Mouse (Mus musculus): ENCODE measurements around the gene Eif3d. TPM values are rescaled to one million over a fixed set of nuclear protein-coding genes. Genes with fewer than 3 reads are reported as not detected.

Gene Eif3d
- total and polyA plus RNA-seq, 3 experiments, result 302 to 493 (median 344) TPM

DNA sequence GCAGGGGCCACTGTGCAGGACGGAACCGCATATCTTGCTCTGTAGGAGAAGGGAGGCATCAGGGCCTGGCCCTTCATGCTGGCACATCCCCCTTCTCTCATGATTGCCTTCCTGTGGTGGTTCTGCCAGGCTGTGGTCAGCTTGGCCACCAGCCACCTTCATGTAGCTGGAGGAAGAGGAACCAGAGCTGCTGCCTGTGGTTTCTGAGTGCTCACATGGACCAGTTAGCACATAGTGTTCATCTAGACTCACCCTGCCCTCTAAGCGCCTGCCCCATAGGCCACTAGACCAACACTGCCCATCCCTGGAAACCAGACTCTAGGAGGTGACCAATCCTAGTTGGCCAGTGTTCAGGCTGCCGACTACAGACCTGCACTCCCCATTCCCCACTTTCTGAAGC, 24.9 kb downstream of the Eif3d start:
- H3K9me3 ChIP-seq (replicated peaks; ENCODE audit: low read length), result no peaks in the 10 kb centered on the region
- no peaks in the 10 kb centered on the region for H3K27me3 ChIP-seq (replicated peaks)
- in situ Hi-C loops (cut with MboI; ENCODE audit: low pct_ligation_motif_present, low pct_unique_long_range_greater_than_20kb, low sequenced_read_pairs), result no loop called here
- peaks cover 2 to 7% of the 10 kb centered on the region in 2 experiments; a peak in 3 of 4 replicates for H3K4me1 ChIP-seq (ENCODE audit: control insufficient read depth in 1 of 2, insufficient read depth in 2 of 2)
- H3K4me2 ChIP-seq (ENCODE audit: insufficient read depth, low read depth, poor library complexity, severe bottlenecking), result no peak overlapping the region
- H3K79me2 ChIP-seq (replicated peaks; ENCODE audit: control insufficient read depth, extremely low read depth, insufficient read depth, poor library complexity, severe bottlenecking), result no peaks in the 10 kb centered on the region
- TF ChIP-seq RCOR1 (conservative IDR thresholded peaks at IDR 0.05; ENCODE audit: low read depth, low read length) (no peak), MAX (IDR thresholded peaks at IDR 0.05; ENCODE audit: low read length) (no peak), KAT2A (IDR thresholded peaks at IDR 0.05; ENCODE audit: insufficient replicate concordance, low read length) (no peak), CHD1 (IDR thresholded peaks at IDR 0.05; ENCODE audit: low read depth, low read length) (no peak), MYC (IDR thresholded peaks at IDR 0.05; ENCODE audit: low read depth, low read length) (no peak), PAX5 (IDR thresholded peaks at IDR 0.05; ENCODE audit: low read length) (no peak), ZC3H11A (IDR thresholded peaks at IDR 0.05; ENCODE audit: low read depth, low read length) (no peak), CHD2 (IDR thresholded peaks at IDR 0.05; ENCODE audit: low read length) (no peak), CTCF (conservative IDR thresholded peaks at IDR 0.05 in 1 of 2, IDR thresholded peaks at IDR 0.05 in 1 of 2; ENCODE audit: low read depth in 2 of 2, low read length in 2 of 2) (no peak), E2F4 (IDR thresholded peaks at IDR 0.05; ENCODE audit: insufficient replicate concordance, low read depth, low read length) (no peak)
- H3K4me3 ChIP-seq (replicated peaks in 1 of 3; ENCODE audit: low read depth in 2 of 3, low read length in 2 of 3, poor library complexity in 1 of 3), result no peak overlapping the region
- no peak for DNase-seq (ENCODE audit: extremely low read depth)
- dilution Hi-C loops (cut with MboI; ENCODE audit: extremely low pct_ligation_motif_present, extremely low pct_unique_long_range_greater_than_20kb, low sequenced_read_pairs), result no loop called here
- no peak overlapping the region for H3K27ac ChIP-seq (ENCODE audit: insufficient read depth, low read depth)
- H3K9ac ChIP-seq (ENCODE audit: insufficient read depth, low read depth), result no peak overlapping the region
- no peaks in the 10 kb centered on the region for H3K36me3 ChIP-seq (replicated peaks in 1 of 2; ENCODE audit: control insufficient read depth in 1 of 2, insufficient read depth in 1 of 2, low read length in 1 of 2)

DNA sequence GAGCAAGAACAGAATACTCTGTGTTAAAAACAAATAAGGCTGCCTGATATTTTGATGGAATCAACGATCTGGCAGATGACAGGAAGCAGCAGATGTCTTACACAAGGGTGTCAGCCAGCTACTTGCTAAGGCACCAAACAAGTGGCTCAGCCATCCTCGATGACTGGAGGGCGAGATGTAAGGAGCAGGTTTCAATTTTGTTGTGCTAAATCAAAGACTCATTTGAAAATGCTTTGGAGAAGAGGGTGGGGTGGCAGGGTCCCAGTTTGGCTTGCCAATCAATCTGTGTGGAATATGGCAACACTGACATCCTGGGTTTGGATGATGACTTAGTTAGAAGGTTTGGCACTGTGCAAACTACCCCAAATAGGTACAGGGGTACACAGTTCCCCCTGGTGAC, 29.1 kb downstream of the Eif3d start:
- H3K4me3 ChIP-seq (replicated peaks in 1 of 3; ENCODE audit: low read depth in 2 of 3, low read length in 2 of 3, poor library complexity in 1 of 3), result no peak overlapping the region
- no peaks in the 10 kb centered on the region for H3K27me3 ChIP-seq (replicated peaks)
- DNase-seq (ENCODE audit: extremely low read depth), result no peak
- peaks cover 7 to 23% of the 10 kb centered on the region in 2 experiments for H3K4me1 ChIP-seq (ENCODE audit: control insufficient read depth in 1 of 2, insufficient read depth in 2 of 2)
- TF ChIP-seq KAT2A (IDR thresholded peaks at IDR 0.05; ENCODE audit: insufficient replicate concordance, low read length) (no peak), HCFC1 (IDR thresholded peaks at IDR 0.05; ENCODE audit: low read depth, low read length) (no peak), BHLHE40 (IDR thresholded peaks at IDR 0.05; ENCODE audit: low read depth, low read length) (no peak), TBP (conservative IDR thresholded peaks at IDR 0.05; ENCODE audit: low read depth, low read length) (no peak), E2F4 (IDR thresholded peaks at IDR 0.05; ENCODE audit: insufficient replicate concordance, low read depth, low read length) (no peak), POLR2A (IDR thresholded peaks at IDR 0.05; ENCODE audit: low read depth, low read length) (no peak), ELF1 (IDR thresholded peaks at IDR 0.05; ENCODE audit: low read depth, low read length) (no peak), MAFK (IDR thresholded peaks at IDR 0.05; ENCODE audit: insufficient replicate concordance, low read length) (no peak), ZKSCAN1 (IDR thresholded peaks at IDR 0.05; ENCODE audit: borderline replicate concordance, low read depth, low read length) (no peak), MAZ (IDR thresholded peaks at IDR 0.05; ENCODE audit: low read depth, low read length) (no peak)
- dilution Hi-C loops (cut with MboI; ENCODE audit: extremely low pct_ligation_motif_present, extremely low pct_unique_long_range_greater_than_20kb, low sequenced_read_pairs) (no loop called here), in situ Hi-C loops (cut with MboI; ENCODE audit: low pct_ligation_motif_present, low pct_unique_long_range_greater_than_20kb, low sequenced_read_pairs) (no loop called here)
- H3K9me3 ChIP-seq (replicated peaks; ENCODE audit: low read length), result no peaks in the 10 kb centered on the region
- no peaks in the 10 kb centered on the region for H3K79me2 ChIP-seq (replicated peaks; ENCODE audit: control insufficient read depth, extremely low read depth, insufficient read depth, poor library complexity, severe bottlenecking)
- H3K4me2 ChIP-seq (ENCODE audit: insufficient read depth, low read depth, poor library complexity, severe bottlenecking), result no peak overlapping the region
- H3K27ac ChIP-seq (ENCODE audit: insufficient read depth, low read depth), result no peak overlapping the region
- no peak overlapping the region for H3K9ac ChIP-seq (ENCODE audit: insufficient read depth, low read depth)
- H3K36me3 ChIP-seq (replicated peaks in 1 of 2; ENCODE audit: control insufficient read depth in 1 of 2, insufficient read depth in 1 of 2, low read length in 1 of 2), result no peaks in the 10 kb centered on the region

Data from CH12.LX (cell line).